8 mouse cellular contexts compared by ENCODE assay signal in the genomic region with DNA sequence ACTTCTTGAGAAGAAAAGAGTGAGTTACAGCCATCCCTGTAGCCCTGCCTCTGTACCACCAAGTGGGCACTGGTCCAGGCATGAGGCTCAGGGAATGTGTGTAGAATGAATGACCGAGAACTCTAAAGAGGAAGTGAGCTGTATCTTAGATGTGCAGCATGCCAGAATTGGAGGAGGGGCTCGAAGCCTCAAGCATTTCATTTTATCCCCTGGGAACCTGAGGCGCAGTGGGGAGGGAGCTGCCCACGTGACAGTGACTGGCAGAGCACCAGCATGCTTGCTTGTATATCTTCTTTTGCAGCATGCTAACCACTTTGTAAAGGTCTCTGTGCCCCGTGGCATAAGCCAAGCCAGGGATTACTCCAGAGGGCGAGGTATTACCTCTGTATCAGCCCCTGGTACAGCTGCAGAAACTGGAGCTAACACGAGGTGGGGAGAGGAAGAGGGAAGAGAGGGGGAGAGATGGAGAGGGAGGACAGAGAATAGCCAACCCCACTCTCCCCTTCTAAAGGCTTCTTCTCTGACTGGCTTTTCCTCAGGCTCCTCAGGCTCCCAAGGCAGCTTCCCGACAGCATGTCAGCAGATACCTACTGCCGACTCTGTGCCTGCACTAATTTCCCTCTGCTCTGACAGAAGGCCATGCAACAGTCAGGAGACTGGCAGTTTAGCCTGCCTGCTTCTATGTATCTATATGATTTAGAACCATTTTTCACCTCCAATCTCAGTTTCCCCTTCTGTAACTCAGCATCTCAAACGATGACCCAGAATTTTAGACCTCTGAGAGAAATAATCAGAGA. TPM values are rescaled to one million over a fixed set of nuclear protein-coding genes. Genes with fewer than 3 reads are reported as not detected.
DNase-seq lines count a peak whose midpoint lies in the region; ATAC-seq lines count a peak whose summit lies in the region.

No protein-coding gene starts in this region.

- 40% methylated on average over 10 of the region's 10 CpGs for WGBS in midbrain, embryonic 12.5 days
- 49% methylated on average over 10 of the region's 10 CpGs for whole genome bisulfite sequencing in midbrain, embryonic 11.5 days
- 21% methylated on average over 10 of the region's 10 CpGs for WGBS in hindbrain, embryonic 16.5 days
- 26% methylated on average over 10 of the region's 10 CpGs for WGBS in midbrain, embryonic 14.5 days

- H3K4me2 ChIP-seq in midbrain, embryonic 12.5 days (replicated peaks) = no peak overlapping the region
- no peak overlapping the region for H3K4me2 ChIP-seq in midbrain, embryonic 11.5 days
- H3K4me2 ChIP-seq in hindbrain, embryonic 16.5 days (ENCODE audit: low read length) = peak overlapping the region; percentile 18; the same call in 1 of the 2 replicates
- peak overlapping the region; percentile 10; the same call in 1 of the 2 replicates for H3K4me2 ChIP-seq in midbrain, embryonic 14.5 days (ENCODE audit: low read length)

- DNase-seq in midbrain, embryonic 11.5 days (ENCODE audit: low spot score, missing footprints) = no peak
- DNase-seq in cerebellum, adult 9-11 months = peak; percentile 66
- peak; percentile 17 to 35 for DNase-seq in gastrocnemius, adult 8-10 months (ENCODE audit: low spot score in 2 of 2)
- DNase-seq in midbrain, embryonic 14.5 days = peak; percentile 78
- no peak for DNase-seq in thymus, postnatal 25 days
- no peak for DNase-seq in spleen, adult 12 weeks (ENCODE audit: low spot score)

- no peaks in the 10 kb centered on the region for H3K9me3 ChIP-seq in midbrain, embryonic 12.5 days
- H3K9me3 ChIP-seq in midbrain, embryonic 11.5 days (ENCODE audit: control insufficient read depth, low read length) = no peaks in the 10 kb centered on the region
- H3K9me3 ChIP-seq in hindbrain, embryonic 16.5 days (ENCODE audit: control insufficient read depth, low read length) = no peaks in the 10 kb centered on the region
- H3K9me3 ChIP-seq in midbrain, embryonic 14.5 days (ENCODE audit: control insufficient read depth, low read length) = no peaks in the 10 kb centered on the region

- peaks cover 59% of the 10 kb centered on the region for H3K4me1 ChIP-seq in midbrain, embryonic 12.5 days
- H3K4me1 ChIP-seq in midbrain, embryonic 11.5 days (ENCODE audit: control insufficient read depth, insufficient read depth, low read length) = peaks cover 15% of the 10 kb centered on the region
- H3K4me1 ChIP-seq in hindbrain, embryonic 16.5 days (ENCODE audit: control insufficient read depth, insufficient read depth, low read depth, low read length) = peaks cover 44% of the 10 kb centered on the region
- peaks cover 48% of the 10 kb centered on the region for H3K4me1 ChIP-seq in midbrain, embryonic 14.5 days (ENCODE audit: control insufficient read depth, insufficient read depth, low read length)

- H3K27ac ChIP-seq in midbrain, embryonic 12.5 days (replicated peaks) = 0 out of 2 replicates have a peak overlapping the region, but pooled peaks have one; percentile 20
- H3K27ac ChIP-seq in midbrain, embryonic 11.5 days (ENCODE audit: low read depth, low read length) = no peak overlapping the region
- 0 out of 2 replicates have a peak overlapping the region, but pooled peaks have one; percentile 45 for H3K27ac ChIP-seq in hindbrain, embryonic 16.5 days (ENCODE audit: low read depth, low read length)
- H3K27ac ChIP-seq in midbrain, embryonic 14.5 days (replicated peaks; ENCODE audit: low read depth, low read length) = peak overlapping the region; percentile 49

- ATAC-seq in midbrain, embryonic 12.5 days (ENCODE audit: low FRiP score, low read depth) = peak; percentile 14; the same call in 1 of the 2 replicates
- ATAC-seq in midbrain, embryonic 11.5 days (ENCODE audit: low FRiP score) = no peak
- ATAC-seq in hindbrain, embryonic 16.5 days = peak; percentile 49
- ATAC-seq in midbrain, embryonic 14.5 days (ENCODE audit: low FRiP score, low TSS enrichment) = peak; percentile 55; the same call in 1 of the 2 replicates

- no peak overlapping the region for H3K4me3 ChIP-seq in midbrain, embryonic 12.5 days
- H3K4me3 ChIP-seq in midbrain, embryonic 11.5 days (ENCODE audit: low read depth, low read length) = no peak overlapping the region
- H3K4me3 ChIP-seq in hindbrain, embryonic 16.5 days (ENCODE audit: low read length) = no peak overlapping the region
- H3K4me3 ChIP-seq in midbrain, embryonic 14.5 days (replicated peaks; ENCODE audit: low read depth, low read length) = no peak overlapping the region

- H3K27me3 ChIP-seq in midbrain, embryonic 12.5 days = peaks cover 22% of the 10 kb centered on the region
- peaks cover 4% of the 10 kb centered on the region; the same call in 1 of the 2 replicates for H3K27me3 ChIP-seq in midbrain, embryonic 11.5 days (ENCODE audit: control insufficient read depth, insufficient read depth, low read length)
- H3K27me3 ChIP-seq in hindbrain, embryonic 16.5 days (replicated peaks; ENCODE audit: control insufficient read depth, insufficient read depth, low read length) = no peaks in the 10 kb centered on the region
- H3K27me3 ChIP-seq in midbrain, embryonic 14.5 days (ENCODE audit: control insufficient read depth, insufficient read depth, low read length) = no peaks in the 10 kb centered on the region

- no peaks in the 10 kb centered on the region for H3K36me3 ChIP-seq in midbrain, embryonic 12.5 days
- H3K36me3 ChIP-seq in midbrain, embryonic 11.5 days (ENCODE audit: control insufficient read depth, insufficient read depth, low read length) = no peaks in the 10 kb centered on the region
- no peaks in the 10 kb centered on the region for H3K36me3 ChIP-seq in hindbrain, embryonic 16.5 days (ENCODE audit: control insufficient read depth, insufficient read depth, low read length)
- H3K36me3 ChIP-seq in midbrain, embryonic 14.5 days (ENCODE audit: control insufficient read depth, insufficient read depth, low read length) = 0 out of 2 replicates have a peak, but pooled peaks cover 3% of the 10 kb centered on the region

- no peak overlapping the region for H3K9ac ChIP-seq in midbrain, embryonic 12.5 days (replicated peaks)
- no peak overlapping the region for H3K9ac ChIP-seq in midbrain, embryonic 11.5 days (ENCODE audit: low read length)
- no peak overlapping the region for H3K9ac ChIP-seq in hindbrain, embryonic 16.5 days (ENCODE audit: low read depth, low read length)
- H3K9ac ChIP-seq in midbrain, embryonic 14.5 days (replicated peaks; ENCODE audit: low read length) = 0 out of 2 replicates have a peak overlapping the region, but pooled peaks have one; percentile 20

RNA-seq across cellular contexts. Expression of a gene that starts 31.4 kb away (rescaled TPM):
- 77.6 and 86.0 TPM in 2 replicates for polyA plus RNA-seq in midbrain, embryonic 12.5 days (2016; fragmentation: Nextera tagmentation; extraction: Ambion mirVana)
- 32.1 and 35.1 TPM in 2 replicates for polyA plus RNA-seq in midbrain, embryonic 11.5 days (2014; fragmentation: Nextera tagmentation; extraction: Ambion mirVana)
- total RNA-seq in gastrocnemius, adult 8-10 months (2022) = 1 to 10 TPM; 3.5 to 5.0 (median 4.5) TPM
- polyA plus RNA-seq in hindbrain, embryonic 16.5 days (2015; fragmentation: Nextera tagmentation; extraction: Ambion mirVana) = 215 and 237 TPM in 2 replicates
- 179 and 213 TPM in 2 replicates for polyA plus RNA-seq in midbrain, embryonic 14.5 days (2014; fragmentation: Nextera tagmentation; extraction: Ambion mirVana)

Comparison
In these comparisons a context has a peak if more than half of its experiments do, and no peak if none do; other contexts are left out.
1. H3K4me2 ChIP-seq: peak in hindbrain, embryonic 16.5 days (single experiment) and midbrain, embryonic 14.5 days (single experiment); none in midbrain, embryonic 12.5 days (single experiment) and midbrain, embryonic 11.5 days (single experiment).
2. DNase-seq: peak in cerebellum, adult 9-11 months (single experiment), gastrocnemius, adult 8-10 months (2 of 2) and midbrain, embryonic 14.5 days (single experiment); none in midbrain, embryonic 11.5 days (single experiment), thymus, postnatal 25 days (single experiment) and spleen, adult 12 weeks (single experiment).